Mouse (Mus musculus) forebrain, embryonic 11.5 days (tissue): ENCODE data around the gene Npcd. TPM values are rescaled to one million over a fixed set of nuclear protein-coding genes. Genes with fewer than 3 reads are reported as not detected.

Experiments used
- ATAC-seq: fragments of 200-750 bp; cut with Nextera tagmentation; replicated peaks from 2 replicates; pipeline ENCODE4 v1.8.0; 2017; ENCODE audit warnings: moderate TSS enrichment; ENCODE audit not compliant: low FRiP score
- DNase-seq: peaks from one replicate; pipeline ENCODE4 v3.0.0-alpha.2; 2017; ENCODE audit warnings: low spot score
- H3K27ac ChIP-seq: fragments of 300-500 bp; sonication (generic); 2 replicates; pipeline ENCODE4 v1.5.1; 2014; ENCODE audit warnings: low read depth, low read length
- H3K27me3 ChIP-seq: fragments of 300-500 bp; sonication (generic); 2 replicates; pipeline ENCODE4 v1.6.1; 2014; ENCODE audit warnings: mild to moderate bottlenecking, low read length, mixed read lengths; ENCODE audit not compliant: control insufficient read depth, insufficient read depth
- H3K36me3 ChIP-seq: fragments of 300-500 bp; sonication (generic); 2 replicates; pipeline ENCODE4 v1.6.1; 2014; ENCODE audit warnings: mild to moderate bottlenecking, low read length, moderate library complexity, mixed read lengths; ENCODE audit not compliant: control insufficient read depth, insufficient read depth
- H3K4me1 ChIP-seq: fragments of 300-500 bp; sonication (generic); replicated peaks from 2 replicates; pipeline ENCODE4 v1.6.1; 2014; ENCODE audit warnings: low read length, mixed read lengths; ENCODE audit not compliant: control insufficient read depth, insufficient read depth
- H3K4me2 ChIP-seq: fragments of 300-500 bp; sonication (generic); 2 replicates; pipeline ENCODE4 v1.6.1; 2014; ENCODE audit warnings: low read depth, mild to moderate bottlenecking, low read length, moderate library complexity, mixed read lengths; ENCODE audit not compliant: severe bottlenecking
- H3K4me3 ChIP-seq: fragments of 300-500 bp; sonication (generic); 2 replicates; pipeline ENCODE4 v1.5.1; 2014; ENCODE audit warnings: low read depth, low read length
- H3K9ac ChIP-seq: fragments of 300-500 bp; sonication (generic); 2 replicates; pipeline ENCODE4 v1.6.1; 2014; ENCODE audit warnings: low read length
- H3K9me3 ChIP-seq: fragments of 300-500 bp; sonication (generic); 2 replicates; pipeline ENCODE4 v1.6.1; 2016; ENCODE audit warnings: low read length, mixed read lengths; ENCODE audit not compliant: control insufficient read depth
- WGBS: fragments of 180-500 bp; shearing (Covaris S2); extraction: QIAGEN DNeasy Blood & Tissue Kit; methylation state at CpG from one replicate; pipeline ENCODE4 v1.1.7; 2014; 5-methylcytosine and 5-hydroxymethylcytosine counted together
- polyA plus RNA-seq: library from polyadenylated mRNA; unstranded; fragments of >200 nt; fragmentation: Nextera tagmentation; extraction: Ambion mirVana; gene quantifications from 2 replicates; pipeline ENCODE4 v1.2.1, GENCODE M21; 2014

The Npcd gene
- not detected in 2 replicates for polyA plus RNA-seq

DNA sequence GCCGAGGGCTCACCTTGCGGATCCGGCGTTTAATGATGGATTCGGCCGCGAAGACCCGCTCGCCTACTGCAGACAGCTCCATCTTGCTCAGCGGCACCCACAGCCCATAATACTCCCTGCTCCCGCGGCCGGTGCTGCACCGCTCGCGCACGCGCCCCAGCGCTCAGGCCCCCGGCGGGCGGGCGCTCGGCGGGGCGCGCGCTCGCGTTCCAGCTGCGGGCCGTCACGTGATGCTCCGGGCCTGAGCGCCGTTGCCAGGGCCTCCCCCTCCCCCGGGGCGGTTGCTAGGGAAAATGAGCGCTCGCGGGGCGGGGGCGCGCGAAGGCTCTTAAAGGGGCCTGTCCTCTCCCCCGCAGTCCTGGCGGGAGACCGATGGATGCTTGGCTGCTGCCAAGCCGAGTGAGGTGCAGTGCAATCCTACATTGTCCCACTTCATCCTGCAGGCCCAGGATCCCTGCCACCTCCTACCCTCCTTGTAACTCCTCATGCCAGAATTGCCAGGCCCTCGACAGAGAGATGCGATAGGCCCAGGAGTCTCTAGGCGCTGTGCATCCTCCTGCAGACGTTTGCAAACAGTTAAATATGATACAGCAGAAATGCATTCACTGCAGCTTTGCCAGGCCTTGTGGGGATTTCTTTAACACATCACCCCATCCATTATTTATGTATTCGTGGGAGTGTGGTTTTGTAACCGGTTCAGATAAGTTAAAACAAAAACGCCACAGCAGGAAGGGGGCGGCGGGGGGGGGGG is at the start of gene Npcd, which contains the start of gene Cbx6:
Gene Npcd, minus strand, starts transcription at position 108 of the 751 bp plus-strand sequence.
Gene Cbx6, minus strand, starts transcription at position 559 of the 751 bp plus-strand sequence.
- Histone ChIP-seq H3K36me3 (no peaks in the 10 kb centered on the region), H3K4me3 (peak within 1 kb of the TSS; percentile 65), H3K4me1 (peaks cover 22% of the 10 kb centered on the region; the same call in 1 of the 2 replicates), H3K4me2 (peak within 1 kb of the TSS; percentile 94), H3K27me3 (no peaks in the 10 kb centered on the region), H3K27ac (peak within 1 kb of the TSS; percentile 93), H3K9me3 (no peaks in the 10 kb centered on the region), H3K9ac (peak within 1 kb of the TSS; percentile 90)
- ATAC-seq (peak; percentile 86), DNase-seq (peak; percentile 99)
- 1% methylated on average over 53 of the region's 58 CpGs for WGBS

DNA sequence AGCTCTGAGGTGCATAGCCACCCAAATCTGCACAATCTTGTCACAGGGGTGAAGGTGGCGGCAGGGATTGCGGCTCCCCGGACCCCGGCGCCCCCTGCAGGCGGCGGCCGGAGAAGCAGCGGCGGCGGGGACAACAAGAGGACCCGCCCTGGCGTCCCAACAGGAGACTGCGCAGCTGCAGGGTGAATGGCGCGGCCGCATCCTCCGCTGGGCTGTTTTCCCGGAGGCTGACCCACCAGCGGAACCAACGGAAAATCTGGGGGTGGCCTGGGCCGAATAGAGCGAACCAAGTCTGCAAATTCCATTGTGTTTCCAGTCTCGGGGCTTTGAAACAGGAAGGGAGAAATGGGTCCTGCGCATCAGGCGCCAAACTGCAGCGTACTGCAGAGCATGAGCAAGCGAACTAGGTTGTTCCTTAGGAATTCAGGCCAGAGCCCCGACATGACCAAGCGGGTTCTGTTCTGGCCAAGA is 49.4 kb upstream of the Npcd start:
- peak; percentile 89 for ATAC-seq
- H3K4me3 ChIP-seq: peak overlapping the region; percentile 40
- peak overlapping the region; percentile 54; the same call in 1 of the 2 replicates for H3K27ac ChIP-seq
- WGBS: under 1% methylated on average over 30 of the region's 30 CpGs
- peak overlapping the region; percentile 50 for H3K4me2 ChIP-seq
- H3K9me3 ChIP-seq: no peaks in the 10 kb centered on the region
- H3K9ac ChIP-seq: peak overlapping the region; percentile 61
- H3K4me1 ChIP-seq: peaks cover 2% of the 10 kb centered on the region; the same call in 1 of the 2 replicates
- H3K36me3 ChIP-seq: no peaks in the 10 kb centered on the region
- DNase-seq: peak; percentile 96
- no peaks in the 10 kb centered on the region for H3K27me3 ChIP-seq

DNA sequence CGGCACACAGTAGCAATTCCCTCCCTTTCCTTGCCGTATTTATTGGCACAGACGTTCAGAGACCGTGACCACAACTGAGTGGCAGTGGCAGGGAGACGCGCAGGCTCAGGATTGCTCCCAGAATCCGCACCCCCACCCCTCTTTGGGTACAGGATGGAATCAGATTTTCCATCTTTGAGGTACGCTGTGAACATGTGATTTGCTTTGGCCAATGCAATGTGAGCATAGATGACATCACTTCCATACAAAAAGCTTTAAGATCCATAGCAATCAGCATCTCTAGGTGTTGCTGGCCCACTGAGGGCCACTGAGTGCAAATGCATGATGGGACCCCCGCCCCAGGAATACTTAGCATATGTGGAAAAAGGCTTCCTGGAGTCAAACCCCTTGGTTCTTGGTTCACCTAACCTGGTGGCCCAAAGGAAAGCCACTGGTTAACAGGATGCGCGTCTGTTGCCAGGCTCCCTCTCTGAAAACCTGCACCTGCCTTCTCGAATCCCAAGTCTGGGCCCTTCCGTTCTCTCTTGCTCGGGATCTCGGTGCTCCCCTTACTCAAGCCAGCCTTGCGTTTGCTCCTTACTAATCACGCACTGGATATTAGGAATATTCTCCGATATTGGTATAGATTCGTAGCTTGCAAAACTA is 48.7 kb upstream of the Npcd start:
- peak; percentile 29; the same call in 1 of the 2 replicates for ATAC-seq
- Histone ChIP-seq H3K9me3 (no peaks in the 10 kb centered on the region), H3K36me3 (no peaks in the 10 kb centered on the region), H3K27ac (no peak overlapping the region), H3K4me3 (peak overlapping the region; percentile 40), H3K9ac (peak overlapping the region; percentile 61), H3K4me2 (peak overlapping the region; percentile 50), H3K4me1 (peaks cover 2% of the 10 kb centered on the region; the same call in 1 of the 2 replicates), H3K27me3 (no peaks in the 10 kb centered on the region)
- DNase-seq: no peak
- WGBS: 31% methylated on average over 19 of the region's 19 CpGs

GRCm38 (mm10) chr15:79880477-79880876 is 46.4 kb upstream of the Npcd start:
- Histone ChIP-seq H3K36me3 (no peaks in the 10 kb centered on the region), H3K27me3 (no peaks in the 10 kb centered on the region), H3K9ac (no peak overlapping the region), H3K27ac (no peak overlapping the region), H3K4me2 (no peak overlapping the region), H3K4me3 (no peak overlapping the region), H3K4me1 (peaks cover 2% of the 10 kb centered on the region; the same call in 1 of the 2 replicates), H3K9me3 (no peaks in the 10 kb centered on the region)
- ATAC-seq: no peak
- 74% methylated on average over 3 of the region's 3 CpGs for whole genome bisulfite sequencing
- DNase-seq: no peak

DNA sequence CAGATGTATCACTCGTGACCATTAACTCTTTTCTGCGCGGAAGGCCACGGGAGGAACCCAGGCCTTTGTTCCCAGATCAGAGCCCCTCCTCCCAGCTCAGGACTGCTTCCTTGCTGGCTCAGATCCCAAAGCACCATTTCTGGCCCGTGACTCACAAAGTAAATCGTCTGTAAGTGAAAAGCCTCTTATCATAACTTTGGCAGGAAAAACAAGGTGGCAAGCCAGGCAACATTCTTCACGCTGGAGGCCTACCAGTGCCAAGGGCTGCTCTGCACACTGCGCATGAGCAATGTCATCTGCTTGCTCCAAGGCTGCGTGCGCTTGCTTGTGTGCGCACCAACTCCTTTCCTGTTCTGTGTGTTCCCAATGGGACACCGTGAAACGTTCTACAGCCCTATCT is 45.3 kb upstream of the Npcd start:
- Histone ChIP-seq H3K27me3 (no peaks in the 10 kb centered on the region), H3K4me3 (no peak overlapping the region), H3K36me3 (no peaks in the 10 kb centered on the region), H3K9ac (no peak overlapping the region), H3K9me3 (no peaks in the 10 kb centered on the region), H3K4me2 (no peak overlapping the region), H3K27ac (no peak overlapping the region), H3K4me1 (peaks cover 2% of the 10 kb centered on the region; the same call in 1 of the 2 replicates)
- ATAC-seq (no peak), DNase-seq (no peak)
- WGBS: 63% methylated on average over 13 of the region's 13 CpGs

DNA sequence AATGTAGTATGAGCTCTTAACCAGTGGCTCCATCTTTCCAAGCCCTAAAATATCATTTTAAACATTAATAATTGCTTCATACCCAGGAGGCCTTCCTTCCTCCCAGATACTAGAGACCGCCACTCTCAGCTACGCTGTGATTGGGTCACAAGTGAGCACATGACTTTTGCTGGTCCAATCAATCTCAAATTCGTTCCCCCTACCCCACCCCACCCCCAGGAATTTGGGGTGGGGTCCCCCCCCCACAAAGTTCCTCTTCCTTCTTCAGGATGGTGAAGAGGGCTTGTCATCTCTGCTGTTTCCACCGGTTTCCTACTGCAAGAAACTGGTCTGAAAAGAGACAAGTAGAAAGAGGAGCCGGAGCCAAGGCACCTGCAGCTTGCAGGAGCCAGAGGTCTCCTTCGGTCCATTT is 44.7 kb upstream of the Npcd start:
- H3K36me3 ChIP-seq: no peaks in the 10 kb centered on the region
- no peak overlapping the region for H3K4me3 ChIP-seq
- no peaks in the 10 kb centered on the region for H3K27me3 ChIP-seq
- DNase-seq: no peak
- no peak overlapping the region for H3K4me2 ChIP-seq
- H3K9me3 ChIP-seq: no peaks in the 10 kb centered on the region
- WGBS: 78% methylated on average over 6 of the region's 6 CpGs
- no peak for ATAC-seq
- H3K9ac ChIP-seq: no peak overlapping the region
- no peak overlapping the region for H3K27ac ChIP-seq
- peaks cover 2% of the 10 kb centered on the region; the same call in 1 of the 2 replicates for H3K4me1 ChIP-seq

- 94% methylated on average over 18 of the region's 18 CpGs for WGBS
- no peak overlapping the region for H3K4me2 ChIP-seq
- no peak overlapping the region for H3K4me3 ChIP-seq
- peak; percentile 10 for DNase-seq
- ATAC-seq: no peak
- no peaks in the 10 kb centered on the region for H3K27me3 ChIP-seq
- H3K4me1 ChIP-seq: no peaks in the 10 kb centered on the region
- no peaks in the 10 kb centered on the region for H3K36me3 ChIP-seq
- H3K9ac ChIP-seq: no peak overlapping the region
- no peaks in the 10 kb centered on the region for H3K9me3 ChIP-seq
- no peak overlapping the region for H3K27ac ChIP-seq
Measured at GRCm38 (mm10) chr15:79875261-79875995, 41.4 kb upstream of the Npcd start.

DNA sequence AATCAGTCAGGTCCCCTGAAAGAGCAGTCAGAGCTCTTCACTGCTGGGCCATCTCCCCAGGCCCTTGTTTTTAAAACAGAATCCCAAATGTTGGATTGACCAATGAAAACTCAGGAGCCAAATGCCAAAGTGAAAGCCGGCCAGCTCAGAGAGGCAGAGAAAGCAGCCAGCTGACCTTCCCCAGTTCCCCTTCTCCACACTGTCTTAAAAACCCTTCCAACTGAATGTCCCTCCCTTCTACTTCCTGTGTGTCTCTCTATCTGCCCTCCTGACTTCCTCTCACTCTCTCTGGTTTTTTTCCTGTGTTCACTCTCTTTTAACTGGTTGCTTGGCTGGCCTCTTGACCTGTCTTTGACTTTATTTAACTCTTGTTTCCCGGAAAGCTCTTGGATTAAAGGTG is 40.0 kb upstream of the Npcd start:
- no peak overlapping the region for H3K4me3 ChIP-seq
- no peaks in the 10 kb centered on the region for H3K36me3 ChIP-seq
- no peaks in the 10 kb centered on the region for H3K27me3 ChIP-seq
- 71% methylated on average over 2 of the region's 2 CpGs for WGBS
- DNase-seq (no peak), ATAC-seq (no peak)
- no peak overlapping the region for H3K9ac ChIP-seq
- H3K4me2 ChIP-seq: no peak overlapping the region
- H3K27ac ChIP-seq: no peak overlapping the region
- no peaks in the 10 kb centered on the region for H3K4me1 ChIP-seq
- H3K9me3 ChIP-seq: no peaks in the 10 kb centered on the region
